Mouse (Mus musculus) kidney, adult 18-20 months (tissue): ENCODE measurements around the gene 4930563M21Rik.
A peak's percentile ranks its signal among the peaks of the same experiment; 100 is the strongest.
"Not testable (repeated sequence)": the region's sequence is repeated elsewhere in the genome, so short reads cannot be mapped to it uniquely, and the experiment has no call there.

Source experiments
- DNase-seq: peaks from one replicate; pipeline ENCODE4 v3.0.0; 2021

4930563M21Rik gene

DNA sequence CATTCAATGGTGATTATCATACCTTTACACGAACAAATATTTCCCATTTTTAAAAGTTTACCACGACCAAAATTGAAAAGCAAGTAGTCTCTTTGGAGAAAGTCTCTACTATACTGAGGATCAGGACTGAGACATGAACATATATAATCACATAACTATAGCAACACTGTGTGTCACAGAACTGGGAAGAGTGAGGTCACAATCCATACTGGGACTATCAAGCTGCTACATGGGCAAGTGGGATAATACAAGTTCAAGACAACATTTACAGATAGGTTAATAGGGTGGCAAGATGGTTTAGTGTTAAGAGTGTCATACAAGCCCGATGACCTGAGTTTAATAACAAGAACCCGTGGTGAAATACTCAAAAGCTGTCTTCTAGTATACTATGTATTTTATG lies at the start of gene 4930563M21Rik:
4930563M21Rik (minus strand) TSS at position 101 of the 400 bp plus-strand sequence.
- DNase-seq, result no peak

DNA sequence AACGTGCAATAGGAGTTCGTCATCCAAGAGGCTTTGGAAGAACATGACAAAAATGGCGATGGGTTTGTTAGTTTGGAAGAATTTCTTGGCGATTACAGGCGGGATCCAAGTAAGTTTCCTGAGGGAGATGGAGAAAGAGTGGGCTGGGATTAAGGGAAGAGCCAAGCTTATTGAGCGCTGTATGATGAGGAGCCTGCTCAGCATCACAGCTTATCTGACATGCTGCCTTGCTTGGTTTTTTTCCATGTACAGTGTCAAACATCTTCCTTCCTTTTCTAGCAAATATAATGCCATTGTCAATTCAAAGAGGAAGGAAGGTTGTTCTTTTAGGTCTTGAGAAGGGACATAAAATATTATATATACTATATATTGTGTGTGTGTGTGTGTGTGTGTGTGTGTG lies 45.8 kb upstream of the 4930563M21Rik start:
- DNase-seq, result no peak

DNA sequence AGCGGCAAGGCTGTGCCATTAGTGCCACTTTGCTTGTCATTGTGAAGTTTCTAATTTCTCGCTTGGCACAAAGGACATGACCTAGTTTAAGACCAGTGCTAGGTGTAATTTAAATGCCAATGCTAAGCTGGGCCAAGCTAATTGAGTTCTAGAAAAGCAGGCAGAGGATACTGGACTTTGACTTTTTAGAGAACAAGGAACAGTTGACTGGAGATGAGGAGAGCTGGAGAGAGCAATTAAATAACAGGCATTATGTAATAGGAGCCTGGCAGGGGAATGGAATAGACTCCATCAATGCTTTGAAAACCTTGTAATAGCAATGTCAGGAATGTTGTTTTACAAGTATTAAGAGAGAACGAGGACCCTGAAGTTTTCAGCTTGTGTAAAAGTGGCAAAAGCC lies 43.4 kb upstream of the 4930563M21Rik start:
- peak; percentile 15 for DNase-seq

DNA sequence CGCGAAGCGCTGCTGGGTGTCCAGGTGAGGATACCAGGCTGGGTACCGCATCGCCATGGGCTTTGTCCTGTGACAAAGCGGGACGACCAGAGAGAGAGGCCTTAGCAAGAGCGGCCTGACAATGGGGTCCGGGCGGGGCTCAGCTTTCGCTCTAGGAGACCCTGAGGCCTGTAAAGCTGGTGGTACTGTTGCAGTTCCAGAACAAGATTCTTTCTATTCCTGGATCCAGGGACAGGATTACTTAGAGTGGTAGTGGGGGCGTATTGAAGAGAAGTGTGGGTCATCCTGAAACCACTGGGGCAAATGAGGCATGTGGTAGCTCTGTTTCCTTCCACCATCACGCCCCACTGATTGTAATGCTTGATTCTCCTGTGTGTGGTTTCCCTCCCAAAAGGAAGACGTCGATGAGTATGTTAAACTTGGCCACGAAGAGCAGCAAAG lies 31.9 kb upstream of the 4930563M21Rik start:
- no peak for DNase-seq

DNA sequence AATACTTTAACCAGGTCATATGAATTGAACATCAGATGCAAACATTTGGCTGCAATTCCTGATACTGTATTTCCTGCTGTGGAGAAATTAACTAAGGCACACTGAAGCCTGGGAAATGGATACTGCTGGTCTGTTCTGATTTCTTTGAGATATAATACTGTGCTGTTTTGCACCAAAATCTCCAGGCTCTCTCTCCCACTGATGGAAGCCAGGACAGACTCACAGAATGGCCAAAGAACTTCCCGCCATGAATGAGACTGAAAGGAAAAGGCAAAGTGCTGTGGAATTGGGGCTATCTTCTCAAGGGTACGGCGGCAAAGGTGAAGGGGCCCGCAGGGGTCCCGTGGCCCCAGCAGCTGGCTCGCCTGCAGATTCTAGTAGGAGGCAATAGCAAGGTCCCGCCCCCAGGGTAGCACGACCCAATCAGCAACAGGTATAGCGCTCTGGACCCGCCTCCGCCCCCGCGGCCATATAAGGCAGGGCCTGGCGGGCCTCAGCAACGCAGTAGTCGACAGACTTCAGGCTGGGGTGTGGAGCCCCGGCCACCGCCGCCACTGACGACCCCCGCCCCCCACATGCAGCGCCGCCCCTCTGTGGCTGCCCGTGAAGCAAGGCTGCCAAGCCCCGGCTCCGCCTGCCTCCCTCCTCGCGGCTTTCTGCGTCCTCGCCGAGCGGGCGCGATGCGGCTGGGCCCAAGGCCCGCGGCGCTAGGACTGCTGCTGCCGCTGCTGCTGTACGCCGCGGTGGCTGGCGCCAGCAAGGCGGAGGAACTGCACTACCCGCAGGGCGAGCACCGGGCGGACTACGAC lies 31.2 kb upstream of the 4930563M21Rik start, which contains the start of gene Rcn2:
Rcn2 (plus strand) TSS at position 474 of the 809 bp plus-strand sequence.
- DNase-seq, result peak; percentile 97

DNA sequence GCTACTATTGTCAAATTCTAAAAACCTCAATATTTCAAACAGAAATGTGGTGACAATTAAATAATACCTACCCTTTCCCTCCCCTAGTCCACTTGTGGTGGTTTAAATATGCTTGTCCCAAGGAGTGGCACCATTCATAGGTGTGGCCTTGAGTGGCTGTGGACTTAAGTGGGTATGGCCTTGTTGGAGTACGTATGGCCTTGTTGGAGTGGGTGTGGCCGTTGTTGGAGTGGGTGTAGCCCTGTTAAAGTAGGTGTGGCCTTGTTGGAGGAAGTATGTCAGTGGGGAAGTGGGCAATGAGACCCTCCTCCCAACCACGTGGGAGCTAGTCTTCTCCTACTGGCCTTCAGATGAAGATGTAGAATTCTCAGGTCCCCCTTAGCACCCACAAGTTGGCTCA lies 21.9 kb upstream of the 4930563M21Rik start:
- DNase-seq, result no peak

DNA sequence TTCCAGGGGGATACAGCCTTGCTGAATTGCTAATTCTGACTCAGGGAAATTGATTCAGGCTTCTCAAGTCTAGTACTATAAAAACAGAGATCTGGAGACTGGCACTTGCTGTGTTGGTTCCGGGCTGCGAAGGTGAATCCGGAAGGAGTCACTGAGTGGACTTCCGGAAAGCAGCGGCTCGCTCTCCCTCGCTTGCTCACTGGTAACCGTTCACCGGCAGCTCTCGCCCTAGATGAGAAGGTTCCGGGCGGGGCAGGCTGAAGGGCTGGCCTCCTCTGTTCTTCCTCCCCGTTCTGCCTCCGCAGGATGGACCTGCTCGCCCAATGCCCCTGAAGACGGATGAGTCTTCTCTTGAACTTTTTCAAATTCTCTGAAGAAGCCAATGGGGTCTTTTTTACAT lies 16.9 kb upstream of the 4930563M21Rik start:
- DNase-seq, result no peak

DNA sequence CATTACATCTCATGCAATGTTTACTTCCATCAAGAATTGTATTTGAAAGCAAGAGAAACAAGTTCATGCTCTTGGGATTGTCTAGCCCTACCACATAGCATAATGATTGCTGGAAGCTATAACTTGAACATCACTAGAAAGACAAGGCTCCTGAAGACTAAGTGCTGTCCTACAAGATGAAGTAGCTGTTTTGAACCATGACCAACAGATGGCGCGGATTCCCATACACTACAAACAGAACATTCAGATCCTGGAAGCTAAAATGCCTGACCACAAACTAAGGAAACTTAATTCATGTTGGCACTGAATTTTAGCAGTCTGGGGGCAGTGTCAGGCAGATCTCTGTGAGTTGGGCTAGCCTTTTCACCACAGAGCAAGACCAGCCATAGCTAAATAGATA lies 14.4 kb upstream of the 4930563M21Rik start:
- no peak for DNase-seq

DNA sequence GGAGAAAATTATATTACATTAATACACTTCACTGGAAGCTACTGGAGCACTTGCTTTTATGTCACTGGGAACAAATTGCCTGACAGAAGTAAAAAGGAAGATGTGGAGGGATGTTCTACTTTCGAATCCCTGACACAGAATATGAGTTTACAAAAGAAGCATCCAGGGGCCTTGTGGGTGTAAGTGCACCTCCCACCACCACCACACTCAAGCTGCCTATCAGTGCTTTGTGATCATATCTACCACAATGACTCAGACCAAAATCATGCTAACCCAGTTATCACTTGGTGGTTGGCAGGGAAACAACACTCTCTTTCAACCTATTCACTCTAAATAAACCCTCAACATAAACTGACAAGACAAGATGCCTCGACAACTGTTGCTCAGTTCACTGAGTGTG lies 5.7 kb downstream of the 4930563M21Rik start:
- not testable (repeated sequence) for DNase-seq

DNA sequence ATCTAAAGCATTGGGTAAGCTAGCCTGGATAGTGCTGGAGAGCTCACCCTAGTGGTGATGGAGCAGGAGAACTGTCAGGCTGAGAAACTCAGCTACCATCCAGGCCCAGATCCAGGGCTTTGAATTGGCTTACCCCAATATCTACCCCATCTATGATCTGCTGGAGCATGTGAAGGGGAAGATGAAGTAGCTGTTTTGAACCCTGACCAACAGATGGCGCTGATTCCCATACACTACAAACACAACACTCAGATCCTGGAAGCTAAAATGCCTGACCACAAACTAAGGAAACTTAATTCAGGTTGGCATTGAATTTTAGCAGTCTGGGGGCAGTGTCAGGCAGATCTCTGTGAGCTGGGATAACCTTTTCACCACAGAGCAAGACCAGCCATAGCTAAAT lies 63.5 kb downstream of the 4930563M21Rik start:
- DNase-seq, result peak; percentile 29

DNA sequence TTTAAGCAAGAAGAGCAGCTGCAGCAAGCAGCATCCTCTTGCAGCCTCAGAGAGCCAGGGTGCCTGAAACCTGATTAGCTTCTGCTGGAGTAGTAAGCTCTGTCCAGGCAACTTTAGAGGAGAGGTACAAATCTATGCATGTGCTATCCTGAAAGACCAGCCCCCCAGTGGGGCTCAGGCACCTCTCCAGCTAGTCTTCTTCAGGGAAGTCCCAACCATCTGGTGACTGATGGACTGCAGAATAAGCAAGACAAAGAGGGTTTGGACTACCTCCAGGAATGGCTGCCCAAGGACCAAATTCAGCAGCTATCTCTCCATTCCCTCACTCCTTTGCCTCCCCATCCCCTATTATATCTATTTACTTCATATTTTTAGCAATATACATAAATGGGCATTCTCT lies 69.0 kb downstream of the 4930563M21Rik start:
- no peak for DNase-seq

DNA sequence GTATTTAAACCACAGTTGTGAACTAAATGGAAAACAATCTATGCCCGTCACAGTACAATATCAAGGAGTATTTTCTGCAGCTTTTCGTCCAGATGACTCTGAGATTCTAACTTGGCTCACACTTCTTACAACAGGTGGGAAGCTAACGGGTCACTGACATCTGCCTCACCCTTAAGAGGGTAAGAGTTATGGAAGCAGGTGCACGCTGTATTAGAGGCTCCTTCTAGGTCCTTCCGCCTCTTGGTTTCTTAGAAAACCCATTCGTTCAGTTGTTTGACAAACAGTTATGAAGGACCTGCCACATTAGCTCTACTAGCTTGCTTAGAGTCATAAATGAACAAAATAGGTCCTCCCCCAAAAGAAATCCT lies 71.7 kb downstream of the 4930563M21Rik start:
- no peak for DNase-seq

DNA sequence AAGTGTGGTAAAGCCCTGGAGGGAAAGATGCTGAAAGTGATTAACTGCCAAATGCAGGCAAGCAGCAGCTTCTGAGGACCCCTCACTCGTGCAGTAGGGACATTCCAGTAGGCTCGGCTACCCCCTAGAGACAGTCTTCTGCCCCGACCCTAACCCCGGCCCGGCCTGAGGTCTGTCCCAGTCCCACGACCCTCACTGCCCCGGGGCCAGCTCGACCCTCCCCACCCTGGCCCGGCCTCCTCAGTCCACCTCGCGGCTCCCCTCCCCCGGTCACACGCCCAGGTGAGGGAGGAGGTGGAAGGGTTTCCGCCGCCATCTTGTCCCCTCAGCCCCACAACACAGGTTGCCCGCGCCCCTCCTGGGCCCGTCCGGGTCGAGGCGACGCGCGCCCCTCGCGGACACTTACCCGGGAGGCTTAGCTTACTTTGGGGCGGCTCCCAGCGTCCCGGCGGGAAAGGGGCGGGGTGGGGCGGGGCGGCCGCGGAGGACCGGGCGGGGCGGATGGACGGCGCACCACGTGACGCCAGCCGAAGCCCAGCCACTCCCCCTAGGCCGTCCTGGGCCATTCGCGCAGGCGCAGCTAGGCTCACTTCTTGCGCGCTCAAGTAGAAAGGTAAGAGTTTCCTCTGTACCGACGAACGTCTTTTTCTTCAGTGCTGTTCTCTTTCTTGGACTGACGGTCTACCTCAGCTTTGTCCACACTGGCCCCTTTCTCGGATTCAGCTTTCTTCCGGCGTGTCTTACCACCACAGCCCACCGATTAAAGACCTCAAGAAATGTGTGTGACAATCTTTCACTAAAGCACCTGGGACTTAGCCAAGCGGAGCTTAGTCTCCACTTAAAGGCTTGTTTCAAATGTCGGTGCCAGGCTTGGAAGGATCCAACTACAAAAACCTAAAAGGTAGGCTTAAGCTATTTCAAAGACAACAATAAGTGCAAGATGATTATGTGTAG lies 72.4 kb downstream of the 4930563M21Rik start, which contains the start of gene Scaper:
Scaper (minus strand) TSS at position 456 of the 954 bp plus-strand sequence.
- peak; percentile 93 for DNase-seq

DNA sequence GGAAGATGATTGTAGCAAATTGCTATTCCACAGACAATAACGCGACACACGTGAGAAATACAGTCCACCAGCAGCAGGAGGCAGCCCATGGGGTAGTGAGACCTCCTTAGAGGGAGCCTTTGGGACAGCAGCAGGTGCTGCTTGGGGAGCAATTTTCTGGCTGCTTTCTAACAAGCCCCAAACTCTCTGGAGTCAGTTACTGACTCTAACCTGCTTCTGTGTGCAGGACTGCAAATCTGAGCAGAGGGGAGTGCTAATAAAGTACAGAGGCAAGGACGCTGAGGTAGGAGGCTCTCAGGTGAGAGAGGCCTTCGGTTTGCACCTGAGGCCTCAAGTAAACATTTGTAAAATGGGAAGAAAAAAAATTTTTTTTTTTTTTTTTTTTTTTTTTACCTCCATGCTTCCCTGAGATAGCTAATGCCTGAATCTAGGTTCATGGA lies 73.1 kb downstream of the 4930563M21Rik start:
- DNase-seq, result peak; percentile 16

DNA sequence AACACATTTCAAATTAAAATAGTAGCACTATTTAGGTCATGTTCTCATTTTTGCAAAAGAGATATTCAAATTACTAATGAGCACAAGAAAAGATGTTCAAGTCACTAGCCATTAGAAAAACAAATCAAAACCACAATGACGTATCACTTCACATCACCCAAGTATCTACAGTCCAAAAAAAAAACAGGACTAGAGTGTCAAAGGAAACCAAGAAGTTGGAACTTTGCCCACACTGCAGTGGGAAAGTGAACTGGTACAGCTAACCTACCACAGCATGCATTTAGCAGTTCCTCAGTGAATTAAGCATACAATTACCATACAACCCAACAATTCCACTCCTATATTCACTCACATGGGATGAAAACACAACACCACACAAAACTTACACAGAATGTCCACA lies 77.9 kb downstream of the 4930563M21Rik start:
- no peak for DNase-seq

DNA sequence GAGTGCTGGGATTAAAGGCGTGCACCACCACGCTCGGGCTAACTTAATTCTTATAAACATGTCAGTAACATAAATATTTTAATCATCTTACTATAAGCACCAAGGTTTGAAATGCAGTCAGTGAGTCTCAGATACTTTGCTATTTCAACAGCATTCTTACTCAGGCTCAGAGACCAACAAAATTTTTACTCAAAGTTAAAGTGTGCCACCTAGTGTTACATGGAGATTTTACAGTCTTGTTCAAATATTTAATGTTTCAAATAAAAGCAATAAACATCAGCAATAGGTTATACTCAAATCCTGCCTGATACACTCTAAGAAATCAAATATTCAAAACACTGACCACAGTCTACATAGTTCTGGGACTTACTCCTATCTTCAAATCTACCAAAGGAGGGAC lies 91.8 kb downstream of the 4930563M21Rik start:
- no peak for DNase-seq

DNA sequence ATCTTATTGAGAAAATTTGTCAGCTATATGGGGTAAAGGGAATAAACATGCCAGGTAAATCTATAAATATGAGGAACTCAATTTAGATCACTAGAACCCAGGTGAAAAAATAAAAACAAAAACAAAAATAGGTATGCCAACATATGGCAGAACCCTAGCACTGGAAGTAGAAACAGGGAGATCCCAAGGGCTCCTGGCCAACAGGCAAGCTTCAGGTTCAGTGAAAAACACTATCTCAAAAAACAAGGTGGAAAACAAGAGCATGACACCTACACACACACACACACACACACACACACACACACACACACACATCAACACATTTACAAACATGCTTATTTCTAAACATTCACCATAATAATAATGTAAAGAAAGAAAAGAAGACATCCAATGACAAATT lies 93.6 kb downstream of the 4930563M21Rik start:
- DNase-seq, result no peak
